Mouse (Mus musculus) brain, embryonic 18.5 days (tissue): ENCODE measurements at regions not wholly inside any gene's neighbourhood (a gene's known extent, or its start where the extent isn't known, plus 50 kb on each side); places are given as distances from the start of the nearest gene placed in this dataset.

Experiments used
- DNase-seq: peaks from one replicate; pipeline ENCODE4 v3.0.0-alpha.2; 2012; ENCODE audit warnings: low read depth, low spot score

- DNase-seq, result peak; percentile 60
These were observed 248.5 kb upstream of the Pom121l12 start for GRCm38 (mm10) chr11:14350444-14351135.

DNA sequence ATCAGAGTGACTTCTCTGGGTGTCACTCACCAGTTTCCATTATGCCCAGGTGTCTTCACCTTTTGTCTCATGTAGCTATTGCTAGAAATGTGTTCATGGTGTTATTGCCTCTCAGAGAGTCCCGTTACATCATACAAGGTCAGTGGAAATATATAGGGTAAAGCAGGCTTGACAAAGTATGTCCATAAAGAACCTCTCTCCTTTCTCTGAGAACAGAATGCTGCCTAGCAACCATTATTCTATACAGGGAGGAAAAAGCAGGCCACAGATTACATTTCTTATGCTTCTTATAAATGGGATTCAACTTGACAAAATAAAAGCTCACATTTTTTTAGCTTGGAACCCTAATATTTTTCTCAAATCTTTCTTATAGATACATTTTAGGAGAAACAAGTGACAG is 220.6 kb upstream of the Pom121l12 start:
- no peak for DNase-seq

GRCm38 (mm10) chr11:14379763-14380571 is 219.1 kb upstream of the Pom121l12 start:
- DNase-seq, result no peak

- DNase-seq, result no peak
These were observed 218.5 kb upstream of the Pom121l12 start for GRCm38 (mm10) chr11:14380572-14380958.

- DNase-seq, result peak; percentile 10
These were observed 212.0 kb upstream of the Pom121l12 start for GRCm38 (mm10) chr11:14387055-14387584.

GRCm38 (mm10) chr11:14387720-14388119 is 211.4 kb upstream of the Pom121l12 start:
- peak; percentile 14 for DNase-seq
